In the genomic region with DNA sequence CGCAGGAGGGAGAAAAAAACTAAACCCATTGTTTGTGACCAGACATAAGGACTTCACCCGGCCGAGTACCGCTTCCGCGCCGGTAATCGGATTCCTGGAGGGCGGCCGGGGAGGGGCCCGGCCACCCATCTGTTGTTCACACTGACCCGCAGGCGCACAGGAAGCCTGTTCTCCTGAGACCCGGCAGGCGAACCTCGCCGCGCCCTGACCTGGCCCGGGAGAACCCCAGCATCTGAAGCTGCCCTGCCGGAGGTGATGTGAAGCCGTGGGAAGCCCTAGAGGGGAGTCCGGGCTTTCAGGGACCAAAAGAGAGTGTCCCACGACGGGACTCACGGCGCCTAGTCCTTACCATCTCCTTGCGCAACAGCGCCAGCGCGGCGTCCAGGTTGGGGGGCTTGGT, we compare ENCODE assay signal across 8 mouse cellular contexts. TPM values are rescaled to one million over a fixed set of nuclear protein-coding genes. Genes with fewer than 3 reads are reported as not detected.
DNase-seq lines count a peak whose midpoint lies in the region; ATAC-seq lines count a peak whose summit lies in the region.

No protein-coding gene starts in this region.

- H3K4me3 ChIP-seq in brown adipose tissue, adult 24 weeks (ENCODE audit: insufficient read depth, low read depth, low read length) = peak overlapping the region; percentile 81
- peak overlapping the region; percentile 66 for H3K4me3 ChIP-seq in heart, embryonic 15.5 days
- H3K4me3 ChIP-seq in limb, embryonic 15.5 days = peak overlapping the region; percentile 54

- H3K4me2 ChIP-seq in heart, embryonic 15.5 days = peak overlapping the region; percentile 92
- peak overlapping the region; percentile 83 for H3K4me2 ChIP-seq in limb, embryonic 15.5 days

- H3K27me3 ChIP-seq in heart, embryonic 15.5 days = peaks cover 45% of the 10 kb centered on the region
- peaks cover 54% of the 10 kb centered on the region for H3K27me3 ChIP-seq in limb, embryonic 15.5 days

- H3K27ac ChIP-seq in brown adipose tissue, adult 24 weeks (replicated peaks; ENCODE audit: low read depth, low read length) = peak overlapping the region; percentile 33; the same call in 1 of the 2 replicates
- no peak overlapping the region for H3K27ac ChIP-seq in heart, embryonic 15.5 days
- H3K27ac ChIP-seq in limb, embryonic 15.5 days = no peak overlapping the region

- under 1% methylated on average over 31 of the region's 31 CpGs for WGBS in heart, embryonic 15.5 days
- WGBS in limb, embryonic 15.5 days = under 1% methylated on average over 24 of the region's 31 CpGs

- no peaks in the 10 kb centered on the region for H3K9me3 ChIP-seq in heart, embryonic 15.5 days (replicated peaks)
- no peaks in the 10 kb centered on the region for H3K9me3 ChIP-seq in limb, embryonic 15.5 days

- H3K36me3 ChIP-seq in heart, embryonic 15.5 days = no peaks in the 10 kb centered on the region
- H3K36me3 ChIP-seq in limb, embryonic 15.5 days = no peaks in the 10 kb centered on the region

- no peak for ATAC-seq in heart, embryonic 15.5 days (replicated peaks; ENCODE audit: insufficient number of reproducible peaks, insufficient read depth, low FRiP score, low read depth)
- no peak for ATAC-seq in limb, embryonic 15.5 days (ENCODE audit: insufficient number of reproducible peaks, low FRiP score, low TSS enrichment, low read depth)

- peak; percentile 95 for DNase-seq in heart, adult 11 months
- no peak for DNase-seq in heart, adult 8-10 months (ENCODE audit: low spot score)
- peak; percentile 68 for DNase-seq in retina, adult 2 months (ENCODE audit: low read depth, low spot score)
- DNase-seq in urinary bladder, postnatal 4 days (ENCODE audit: low spot score in 2 of 2) = no peak
- no peak for DNase-seq in right cerebral cortex, postnatal 25 days

- no peaks in the 10 kb centered on the region for H3K4me1 ChIP-seq in brown adipose tissue, adult 24 weeks (ENCODE audit: control insufficient read depth, insufficient read depth, insufficient read length, low read length)
- peaks cover 16% of the 10 kb centered on the region for H3K4me1 ChIP-seq in heart, embryonic 15.5 days (replicated peaks)
- peaks cover 22% of the 10 kb centered on the region for H3K4me1 ChIP-seq in limb, embryonic 15.5 days

- H3K9ac ChIP-seq in heart, embryonic 15.5 days = peak overlapping the region; percentile 49
- H3K9ac ChIP-seq in limb, embryonic 15.5 days = peak overlapping the region; percentile 5; the same call in 1 of the 2 replicates

RNA-seq across cellular contexts. Expression of gene Fam89a, which starts 0.4 kb away (rescaled TPM):
- 1 to 10 TPM in 3 of 4 experiments, under 1 TPM in 1; 0.72 to 1.5 (median 1.4) TPM for total RNA-seq in heart, adult 8-10 months (2022)
- 0.83 and 1.5 TPM in 2 replicates for polyA plus RNA-seq in brown adipose tissue, adult 24 weeks (2012; ENCODE audit: insufficient read depth, insufficient read length, missing spikeins)
- 1.2 and 1.9 TPM in 2 replicates for polyA plus RNA-seq in heart, embryonic 15.5 days (2015; fragmentation: Nextera tagmentation; extraction: Ambion mirVana)
- polyA plus RNA-seq in limb, embryonic 15.5 days (2015; fragmentation: Nextera tagmentation; extraction: Ambion mirVana) = 5.5 and 7.4 TPM in 2 replicates

RNA-seq across cellular contexts. Expression of gene Arv1, which starts 29.3 kb away (rescaled TPM):
- 1 to 10 TPM; 3.6 to 6.0 (median 3.9) TPM for total RNA-seq in heart, adult 8-10 months (2022)
- polyA plus RNA-seq in brown adipose tissue, adult 24 weeks (2012; ENCODE audit: insufficient read depth, insufficient read length, missing spikeins) = 5.6 and 9.2 TPM in 2 replicates
- polyA plus RNA-seq in heart, embryonic 15.5 days (2015; fragmentation: Nextera tagmentation; extraction: Ambion mirVana) = 12.6 and 17.9 TPM in 2 replicates
- 18.4 and 19.5 TPM in 2 replicates for polyA plus RNA-seq in limb, embryonic 15.5 days (2015; fragmentation: Nextera tagmentation; extraction: Ambion mirVana)

RNA-seq across cellular contexts. Expression of gene Ttc13, which starts 29.4 kb away (rescaled TPM):
- 10 to 100 TPM; 13.4 to 18.6 (median 14.7) TPM for total RNA-seq in heart, adult 8-10 months (2022)
- polyA plus RNA-seq in brown adipose tissue, adult 24 weeks (2012; ENCODE audit: insufficient read depth, insufficient read length, missing spikeins) = 13.4 and 18.6 TPM in 2 replicates
- polyA plus RNA-seq in heart, embryonic 15.5 days (2015; fragmentation: Nextera tagmentation; extraction: Ambion mirVana) = 24.3 and 29.7 TPM in 2 replicates
- polyA plus RNA-seq in limb, embryonic 15.5 days (2015; fragmentation: Nextera tagmentation; extraction: Ambion mirVana) = 41.6 and 43.0 TPM in 2 replicates

RNA-seq across cellular contexts. Expression of gene Trim67, which starts 41.7 kb away (rescaled TPM):
- under 1 TPM; 0.22 to 0.82 (median 0.50) TPM for total RNA-seq in heart, adult 8-10 months (2022)
- 7.1 and 8.0 TPM in 2 replicates for polyA plus RNA-seq in brown adipose tissue, adult 24 weeks (2012; ENCODE audit: insufficient read depth, insufficient read length, missing spikeins)
- polyA plus RNA-seq in heart, embryonic 15.5 days (2015; fragmentation: Nextera tagmentation; extraction: Ambion mirVana) = 0.19 and 0.33 TPM in 2 replicates
- polyA plus RNA-seq in limb, embryonic 15.5 days (2015; fragmentation: Nextera tagmentation; extraction: Ambion mirVana) = 0.06 and 0.14 TPM in 2 replicates

Comparison
In these comparisons a context has a peak if more than half of its experiments do, and no peak if none do; other contexts are left out.
1. DNase-seq: peak in heart, adult 11 months (single experiment) and retina, adult 2 months (single experiment); none in heart, adult 8-10 months (single experiment), urinary bladder, postnatal 4 days (0 of 2) and right cerebral cortex, postnatal 25 days (single experiment).
2. Peak in every context shown above with its lines, with median percentiles within 50 percentile points of each other: H3K4me3 ChIP-seq.